Mouse (Mus musculus): ENCODE results near the gene Kcnd1. TPM values are rescaled to one million over a fixed set of nuclear protein-coding genes. Genes with fewer than 3 reads are reported as not detected.

The Kcnd1 gene
- total and polyA plus RNA-seq, 3 experiments: 0.21 to 0.59 (median 0.27) TPM

GRCm38 (mm10) chrX:7779294-7779693, 42.8 kb upstream of the Kcnd1 start:
- no peak for DNase-seq
- 10% methylated on average over 3 of the region's 3 CpGs for WGBS
- Histone ChIP-seq H3K4me1 (ENCODE audit: control insufficient read depth, insufficient read depth, low read length) (no peaks in the 10 kb centered on the region; the same call in 1 of the 2 replicates), H3K27me3 (ENCODE audit: control insufficient read depth, insufficient read depth, low read length) (no peaks in the 10 kb centered on the region), H3K79me2 (replicated peaks; ENCODE audit: control insufficient read depth, insufficient read depth, low read length) (no peaks in the 10 kb centered on the region), H3K9ac (ENCODE audit: low read depth, low read length) (no peak overlapping the region), H3K4me3 (no peak overlapping the region), H3K27ac (no peak overlapping the region), H3K36me3 (ENCODE audit: control insufficient read depth, insufficient read depth, low read length) (no peaks in the 10 kb centered on the region)
- TF ChIP-seq POLR2A (IDR thresholded peaks at IDR 0.05; ENCODE audit: insufficient read depth, low read depth, low read length) (no peak), CTCF (IDR thresholded peaks at IDR 0.05) (no peak), EP300 (IDR thresholded peaks at IDR 0.05; ENCODE audit: insufficient read depth, low read depth, low read length) (no peak)
- intact Hi-C loops (cut with DNase I): loop anchor here (5.0 to 10.0 kb wide), 2 partner anchors 47 to 354 kb away; no protein-coding TSS in a partner anchor

DNA sequence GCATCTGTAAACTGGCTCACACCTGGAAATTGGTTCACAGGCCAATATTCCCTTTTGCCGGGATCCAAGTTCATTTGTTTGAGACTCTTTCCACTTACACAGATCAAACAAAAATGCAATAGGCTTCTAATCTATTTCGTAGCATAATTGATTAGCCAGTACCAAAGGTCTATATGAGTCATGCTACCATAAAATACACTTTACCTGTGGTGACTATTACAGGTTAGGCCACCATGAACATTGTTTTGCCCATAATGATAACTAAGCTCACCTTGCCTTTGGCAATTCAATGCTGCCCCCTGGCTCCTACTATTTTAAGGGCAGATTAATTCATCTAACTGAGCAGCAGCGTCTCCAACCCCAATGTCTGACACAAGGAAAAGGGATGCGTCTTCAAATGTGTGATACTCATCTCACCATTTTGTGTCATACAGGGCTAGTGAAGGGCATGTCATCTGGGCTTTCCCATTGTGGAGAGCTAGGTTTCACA, 39.4 kb upstream of the Kcnd1 start:
- TF ChIP-seq CTCF (IDR thresholded peaks at IDR 0.05) (no peak), POLR2A (IDR thresholded peaks at IDR 0.05; ENCODE audit: insufficient read depth, low read depth, low read length) (no peak), EP300 (IDR thresholded peaks at IDR 0.05; ENCODE audit: insufficient read depth, low read depth, low read length) (no peak)
- DNase-seq: no peak
- Histone ChIP-seq H3K4me3 (no peak overlapping the region), H3K79me2 (replicated peaks; ENCODE audit: control insufficient read depth, insufficient read depth, low read length) (no peaks in the 10 kb centered on the region), H3K27ac (no peak overlapping the region), H3K9ac (ENCODE audit: low read depth, low read length) (no peak overlapping the region), H3K27me3 (ENCODE audit: control insufficient read depth, insufficient read depth, low read length) (no peaks in the 10 kb centered on the region), H3K4me1 (ENCODE audit: control insufficient read depth, insufficient read depth, low read length) (no peaks in the 10 kb centered on the region), H3K36me3 (ENCODE audit: control insufficient read depth, insufficient read depth, low read length) (no peaks in the 10 kb centered on the region)
- intact Hi-C loops (cut with DNase I): no loop called here
- WGBS: 78% methylated on average over 4 of the region's 4 CpGs

DNA sequence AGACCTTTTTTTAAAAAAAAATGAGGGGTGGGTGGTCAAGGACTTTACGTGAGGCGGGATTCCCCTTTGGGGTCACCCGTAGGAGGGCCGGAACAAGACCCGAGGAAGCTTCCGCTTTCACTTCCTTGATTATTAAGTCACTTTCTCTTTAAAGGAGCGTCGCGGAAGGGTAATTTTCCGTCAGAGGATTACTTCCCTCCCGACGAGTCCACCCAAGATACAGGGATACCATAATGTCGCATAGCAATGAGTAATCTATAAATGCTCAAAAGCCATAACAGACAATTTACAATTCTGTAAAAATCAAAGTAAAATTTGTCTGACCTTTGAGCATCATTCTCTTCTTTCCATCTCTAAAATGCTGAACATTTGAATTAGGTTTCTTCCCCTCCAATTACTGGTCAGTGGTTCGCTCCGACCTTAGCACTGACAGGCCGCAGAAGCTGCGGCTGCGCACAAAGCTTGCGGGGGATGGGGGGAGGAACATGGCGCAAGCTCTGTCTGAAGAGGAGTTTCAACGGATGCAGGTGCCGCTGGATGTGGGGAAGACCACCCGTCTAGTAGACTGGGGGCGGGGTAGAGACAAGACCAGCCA, 32.5 kb upstream of the Kcnd1 start, which contains the start of gene Gripap1:
Gene Gripap1 (plus strand): TSS at position 224 of the 595 bp plus-strand sequence.
- WGBS: 17% methylated on average over 24 of the region's 24 CpGs
- no peak for TF ChIP-seq CTCF (IDR thresholded peaks at IDR 0.05)
- TF ChIP-seq POLR2A (IDR thresholded peaks at IDR 0.05; ENCODE audit: insufficient read depth, low read depth, low read length): peak; percentile 59
- TF ChIP-seq EP300 (IDR thresholded peaks at IDR 0.05; ENCODE audit: insufficient read depth, low read depth, low read length): no peak
- Histone ChIP-seq H3K36me3 (ENCODE audit: control insufficient read depth, insufficient read depth, low read length) (no peaks in the 10 kb centered on the region), H3K27me3 (ENCODE audit: control insufficient read depth, insufficient read depth, low read length) (no peaks in the 10 kb centered on the region), H3K4me1 (ENCODE audit: control insufficient read depth, insufficient read depth, low read length) (peaks cover 1% of the 10 kb centered on the region; the same call in 1 of the 2 replicates), H3K27ac (peak within 1 kb of the TSS; percentile 89), H3K4me3 (peak within 1 kb of the TSS; percentile 58), H3K9ac (ENCODE audit: low read depth, low read length) (peak within 1 kb of the TSS; percentile 60), H3K79me2 (replicated peaks; ENCODE audit: control insufficient read depth, insufficient read depth, low read length) (no peaks in the 10 kb centered on the region)
- intact Hi-C loops (cut with DNase I): no loop called here
- DNase-seq: peak; percentile 79 to 80

GRCm38 (mm10) chrX:7790309-7790708, 31.8 kb upstream of the Kcnd1 start:
- intact Hi-C loops (cut with DNase I): no loop called here
- DNase-seq: no peak
- Histone ChIP-seq H3K27me3 (ENCODE audit: control insufficient read depth, insufficient read depth, low read length) (no peaks in the 10 kb centered on the region), H3K79me2 (replicated peaks; ENCODE audit: control insufficient read depth, insufficient read depth, low read length) (no peaks in the 10 kb centered on the region), H3K27ac (peak overlapping the region; percentile 89), H3K4me1 (ENCODE audit: control insufficient read depth, insufficient read depth, low read length) (peaks cover 1% of the 10 kb centered on the region; the same call in 1 of the 2 replicates), H3K9ac (ENCODE audit: low read depth, low read length) (peak overlapping the region; percentile 60), H3K4me3 (peak overlapping the region; percentile 58), H3K36me3 (ENCODE audit: control insufficient read depth, insufficient read depth, low read length) (no peaks in the 10 kb centered on the region)
- TF ChIP-seq CTCF (IDR thresholded peaks at IDR 0.05) (no peak), EP300 (IDR thresholded peaks at IDR 0.05; ENCODE audit: insufficient read depth, low read depth, low read length) (no peak), POLR2A (IDR thresholded peaks at IDR 0.05; ENCODE audit: insufficient read depth, low read depth, low read length) (no peak)
- WGBS: 22% methylated on average over 5 of the region's 5 CpGs

GRCm38 (mm10) chrX:7793361-7793760, 28.7 kb upstream of the Kcnd1 start:
- H3K36me3 ChIP-seq (ENCODE audit: control insufficient read depth, insufficient read depth, low read length): no peaks in the 10 kb centered on the region
- H3K4me1 ChIP-seq (ENCODE audit: control insufficient read depth, insufficient read depth, low read length): peaks cover 1% of the 10 kb centered on the region; the same call in 1 of the 2 replicates
- no peak overlapping the region for H3K27ac ChIP-seq
- H3K4me3 ChIP-seq: no peak overlapping the region
- H3K79me2 ChIP-seq (replicated peaks; ENCODE audit: control insufficient read depth, insufficient read depth, low read length): no peaks in the 10 kb centered on the region
- H3K27me3 ChIP-seq (ENCODE audit: control insufficient read depth, insufficient read depth, low read length): no peaks in the 10 kb centered on the region
- H3K9ac ChIP-seq (ENCODE audit: low read depth, low read length): no peak overlapping the region
- peak; percentile 60 for TF ChIP-seq CTCF (IDR thresholded peaks at IDR 0.05)
- no peak for TF ChIP-seq POLR2A (IDR thresholded peaks at IDR 0.05; ENCODE audit: insufficient read depth, low read depth, low read length)
- no peak for DNase-seq
- whole genome bisulfite sequencing: 43% methylated on average over 3 of the region's 3 CpGs
- intact Hi-C loops (cut with DNase I): no loop called here

DNA sequence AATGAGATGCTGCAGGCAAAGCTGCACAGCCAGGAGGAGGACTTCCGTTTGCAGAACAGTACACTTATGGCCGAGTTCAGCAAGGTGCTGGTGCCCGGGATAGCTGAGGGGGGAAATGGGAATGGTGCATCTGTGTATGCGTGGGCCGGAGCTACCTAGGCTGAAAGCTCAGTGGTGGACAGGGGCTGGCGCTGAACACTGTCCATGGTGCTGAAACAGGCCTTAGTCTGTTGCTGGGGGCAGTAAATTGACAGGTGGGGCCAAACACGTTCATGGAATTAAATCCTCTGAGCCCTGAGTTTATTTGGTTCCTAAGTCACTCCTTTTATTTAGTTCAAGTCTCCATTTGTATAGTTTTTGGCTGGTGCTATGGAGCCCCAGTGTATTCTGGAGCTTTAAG, 27.1 kb upstream of the Kcnd1 start:
- H3K79me2 ChIP-seq (replicated peaks; ENCODE audit: control insufficient read depth, insufficient read depth, low read length): no peaks in the 10 kb centered on the region
- no peaks in the 10 kb centered on the region for H3K27me3 ChIP-seq (ENCODE audit: control insufficient read depth, insufficient read depth, low read length)
- WGBS: 24% methylated on average over 7 of the region's 7 CpGs
- DNase-seq: peak; percentile 6 to 41
- TF ChIP-seq CTCF (IDR thresholded peaks at IDR 0.05) (no peak), POLR2A (IDR thresholded peaks at IDR 0.05; ENCODE audit: insufficient read depth, low read depth, low read length) (no peak), EP300 (IDR thresholded peaks at IDR 0.05; ENCODE audit: insufficient read depth, low read depth, low read length) (no peak)
- no peak overlapping the region for H3K27ac ChIP-seq
- peaks cover 1% of the 10 kb centered on the region; the same call in 1 of the 2 replicates for H3K4me1 ChIP-seq (ENCODE audit: control insufficient read depth, insufficient read depth, low read length)
- intact Hi-C loops (cut with DNase I): no loop called here
- H3K36me3 ChIP-seq (ENCODE audit: control insufficient read depth, insufficient read depth, low read length): no peaks in the 10 kb centered on the region
- H3K4me3 ChIP-seq: no peak overlapping the region
- H3K9ac ChIP-seq (ENCODE audit: low read depth, low read length): no peak overlapping the region

Data from heart, adult 2 months (tissue).